Mouse (Mus musculus) activated CD4-positive, CD25-positive, alpha-beta regulatory T cell, adult 9 weeks (primary cell): ENCODE results near the gene Gm4027. TPM values are rescaled to one million over a fixed set of nuclear protein-coding genes. Genes with fewer than 3 reads are reported as not detected.

Experiments
- polyA plus RNA-seq: library from polyadenylated mRNA; unstranded; fragments of 100-300 nt; shearing (Covaris generic); gene quantifications from one replicate; pipeline ENCODE4 v1.2.1, GENCODE M21; 2017

The Gm4027 gene
- not detected for polyA plus RNA-seq

DNA sequence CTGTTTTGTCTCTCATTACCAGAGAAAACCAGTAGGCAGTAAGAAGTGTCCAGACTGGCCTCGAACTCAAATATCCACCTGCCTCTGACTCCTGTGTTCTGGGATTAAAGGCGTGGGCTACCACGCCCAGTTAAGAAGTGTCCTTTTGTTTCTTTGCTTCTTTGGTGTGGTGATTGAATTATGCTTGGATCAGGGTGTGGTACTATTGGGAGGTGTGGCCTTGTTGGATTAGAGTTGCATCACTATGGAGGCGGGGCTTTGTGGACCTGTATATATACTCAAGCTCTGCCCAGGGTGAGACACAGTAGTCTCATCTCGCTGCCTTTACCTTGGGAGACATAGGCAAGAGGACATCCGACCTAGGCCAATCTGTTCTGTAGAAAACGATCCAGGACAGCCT, at the start of gene Gm4027:
Gene Gm4027 (plus strand): TSS at position 301 of the 400 bp plus-strand sequence.

DNA sequence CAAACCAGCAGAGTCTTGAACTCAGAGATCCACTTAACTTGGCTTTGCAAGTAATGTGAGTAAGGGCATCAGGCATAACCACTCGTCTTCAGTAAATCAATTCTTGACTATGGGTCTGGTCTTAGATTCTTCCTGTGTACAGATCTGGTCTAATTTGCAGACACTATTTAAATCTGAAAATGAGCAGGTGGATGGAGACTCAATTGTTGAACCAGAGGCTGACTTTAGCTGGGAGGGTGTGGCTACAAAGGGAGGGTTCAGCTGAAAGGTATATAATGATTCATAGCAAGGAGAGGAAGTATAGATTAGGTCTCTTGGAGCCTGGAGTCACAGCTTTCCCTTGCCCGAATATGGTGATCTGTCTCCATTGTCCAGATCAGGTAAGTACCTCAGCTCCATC, 16.3 kb upstream of the Gm4027 start, which contains the start of gene Oog1:
Gene Oog1 (plus strand): TSS at position 301 of the 400 bp plus-strand sequence.

DNA sequence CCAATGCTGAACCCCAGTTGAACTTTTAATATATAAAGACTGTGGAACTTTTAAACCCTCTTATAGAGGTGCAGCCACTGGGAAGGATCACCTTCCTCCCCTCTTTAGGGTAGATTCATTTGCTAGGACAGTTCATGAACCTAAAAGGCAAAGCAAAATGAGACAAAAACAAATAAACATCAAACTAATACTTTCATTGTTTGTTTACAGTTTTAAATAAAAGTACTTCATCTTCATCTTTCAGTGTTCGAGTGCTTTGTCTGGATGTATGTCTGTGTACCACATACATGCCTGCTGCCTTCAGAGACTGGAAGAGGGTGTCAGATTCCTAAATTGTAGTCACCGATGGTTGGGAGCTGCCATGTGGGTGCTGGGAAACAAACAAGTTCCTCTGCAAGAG, 25.9 kb downstream of the Gm4027 start, which contains the start of gene Gm16381:
Gene Gm16381 (minus strand): TSS at position 101 of the 400 bp plus-strand sequence.

Other genes with a start within 250 kb of the Gm4027 start
- gene Sptlc2, start 230.5 kb upstream of the Gm4027 start, polyA plus RNA-seq, result 98.9 TPM
- gene Slirp, start 175.0 kb upstream of the Gm4027 start, polyA plus RNA-seq, result 97.1 TPM
- gene Alkbh1, start 174.9 kb upstream of the Gm4027 start, polyA plus RNA-seq, result 86.9 TPM
- 209 TPM for gene Snw1, start 146.6 kb upstream of the Gm4027 start, polyA plus RNA-seq
- gene Gm5788, start 124.1 kb upstream of the Gm4027 start, polyA plus RNA-seq, result not detected
- not detected for gene Gm8300, start 104.6 kb upstream of the Gm4027 start, polyA plus RNA-seq
- not detected for gene Oog1, start 16.2 kb upstream of the Gm4027 start, polyA plus RNA-seq
- gene Gm16381, start 25.8 kb downstream of the Gm4027 start, polyA plus RNA-seq, result not detected
- gene Gm21319, start 156.9 kb downstream of the Gm4027 start, polyA plus RNA-seq, result not detected
- not detected for gene Gm21936, start 176.6 kb downstream of the Gm4027 start, polyA plus RNA-seq
- not detected for gene BB287469, start 197.7 kb downstream of the Gm4027 start, polyA plus RNA-seq
- not detected for gene Gm2001, start 223.5 kb downstream of the Gm4027 start, polyA plus RNA-seq